Mouse (Mus musculus) E14TG2a.4 (cell line): ENCODE measurements around the gene Gm5142.

ENCODE experiments used
- CTCF ChIP-seq: conservative IDR thresholded peaks from 2 replicates; pipeline ENCODE4 v1.5.1; 2014; ENCODE audit warnings: low read length
- POU5F1 ChIP-seq: IDR thresholded peaks from 2 replicates; pipeline ENCODE4 v1.6.1; 2014; ENCODE audit warnings: low read length, borderline replicate concordance

DNA sequence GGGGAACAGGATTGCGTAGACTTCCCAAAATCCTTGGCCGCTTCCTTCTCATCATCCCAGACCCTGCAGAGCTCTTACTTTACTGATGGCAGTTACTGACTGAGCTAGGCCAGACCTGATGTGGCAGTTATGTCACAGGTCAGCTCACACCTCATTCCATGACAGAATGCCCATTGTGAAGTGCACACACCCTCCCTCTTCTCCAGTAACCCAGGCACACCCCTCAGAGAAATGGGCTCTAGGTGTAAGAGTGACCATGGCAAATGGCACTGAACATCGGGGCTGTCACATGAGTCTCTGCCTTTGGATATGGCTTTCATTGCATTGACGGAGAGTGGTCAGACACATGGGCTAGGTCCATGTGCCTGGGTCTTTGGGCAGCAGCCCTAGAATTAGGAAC is 35.8 kb downstream of the Gm5142 start, which contains the start of gene 1700129C05Rik:
- TF ChIP-seq CTCF (no peak), POU5F1 (no peak)
